11 mouse cellular contexts compared by ENCODE assay signal in the genomic region with DNA sequence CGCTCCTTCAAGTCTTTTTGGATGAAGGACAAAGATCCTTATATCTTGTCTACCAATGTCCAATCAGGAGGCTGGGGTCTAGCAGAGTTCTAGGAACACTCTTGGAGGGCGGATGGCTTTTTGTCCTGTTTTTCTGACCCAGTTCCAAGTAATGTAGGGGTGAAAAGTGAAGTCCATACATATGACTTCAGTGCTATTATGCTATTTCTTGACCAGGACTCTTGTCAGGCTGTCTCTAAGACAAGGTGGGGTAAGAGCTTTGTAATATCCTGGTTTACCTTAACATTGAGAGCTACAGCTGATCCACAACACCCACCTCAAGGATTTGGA. TPM values are rescaled to one million over a fixed set of nuclear protein-coding genes. Genes with fewer than 3 reads are reported as not detected.
DNase-seq lines count a peak whose midpoint lies in the region; ATAC-seq and TF ChIP-seq lines count a peak whose summit lies in the region.
"Had no signal": no experiment of that assay in that cellular context is flagged by ENCODE, and none has a peak within 500 bp of the region (broad histone marks: within the 10 kb centered on the region; RNA-seq: fewer than 3 reads in every experiment).

No protein-coding gene starts in this region.

- 99% methylated on average over 2 of the region's 2 CpGs for WGBS in midbrain, embryonic 12.5 days
- 96% methylated on average over 2 of the region's 2 CpGs for WGBS in midbrain, embryonic 10.5 days
- 97% methylated on average over 2 of the region's 2 CpGs for WGBS in forebrain, embryonic 13.5 days
- 88% methylated on average over 2 of the region's 2 CpGs for WGBS in limb, embryonic 12.5 days
- WGBS in stomach, postnatal 0 days = 95% methylated on average over 2 of the region's 2 CpGs

- no peak overlapping the region for H3K9ac ChIP-seq in midbrain, embryonic 12.5 days (replicated peaks)
- H3K9ac ChIP-seq in forebrain, embryonic 13.5 days = no peak overlapping the region
- H3K9ac ChIP-seq in limb, embryonic 12.5 days (replicated peaks) = no peak overlapping the region
- no peak overlapping the region for H3K9ac ChIP-seq in stomach, postnatal 0 days (ENCODE audit: low read length)
- H3K9ac ChIP-seq: lung, embryonic 15.5 days had no signal

- DNase-seq in midbrain, embryonic 10.5 days (ENCODE audit: low spot score) = no peak
- no peak for DNase-seq in stomach, postnatal 0 days (ENCODE audit: low spot score)
- no peak for DNase-seq in layer of hippocampus, adult 8-10 months (ENCODE audit: low spot score in 2 of 2)
- DNase-seq in embryo, embryonic 11 days = no peak
- DNase-seq: right cerebral cortex, adult 18-20 months; thymus, postnatal 4 days had no signal

- no peak for TF ChIP-seq CTCF in stomach, postnatal 0 days (IDR thresholded peaks at IDR 0.05; ENCODE audit: low read depth)

- no peak overlapping the region for H3K4me2 ChIP-seq in midbrain, embryonic 12.5 days (replicated peaks)
- H3K4me2 ChIP-seq in forebrain, embryonic 13.5 days = no peak overlapping the region
- no peak overlapping the region for H3K4me2 ChIP-seq in limb, embryonic 12.5 days
- no peak overlapping the region for H3K4me2 ChIP-seq in stomach, postnatal 0 days (replicated peaks; ENCODE audit: low read depth)
- H3K4me2 ChIP-seq: lung, embryonic 15.5 days had no signal

- no peak for TF ChIP-seq EP300 in stomach, postnatal 0 days (optimal IDR thresholded peaks at IDR 0.05)

- H3K27ac ChIP-seq in midbrain, embryonic 12.5 days (replicated peaks) = no peak overlapping the region
- H3K27ac ChIP-seq in midbrain, embryonic 10.5 days (replicated peaks) = no peak overlapping the region
- no peak overlapping the region for H3K27ac ChIP-seq in forebrain, embryonic 13.5 days
- no peak overlapping the region for H3K27ac ChIP-seq in limb, embryonic 12.5 days
- H3K27ac ChIP-seq in stomach, postnatal 0 days (replicated peaks) = no peak overlapping the region
- H3K27ac ChIP-seq: kidney, postnatal 0 days; lung, embryonic 15.5 days had no signal

- H3K4me1 ChIP-seq in midbrain, embryonic 12.5 days = no peaks in the 10 kb centered on the region
- no peaks in the 10 kb centered on the region for H3K4me1 ChIP-seq in midbrain, embryonic 10.5 days
- no peaks in the 10 kb centered on the region for H3K4me1 ChIP-seq in forebrain, embryonic 13.5 days
- no peaks in the 10 kb centered on the region for H3K4me1 ChIP-seq in limb, embryonic 12.5 days (replicated peaks)
- H3K4me1 ChIP-seq in stomach, postnatal 0 days (replicated peaks; ENCODE audit: control insufficient read depth, insufficient read depth) = no peaks in the 10 kb centered on the region
- H3K4me1 ChIP-seq: lung, embryonic 15.5 days had no signal

- 0 out of 2 replicates have a peak, but pooled peaks have one; percentile 30 for ATAC-seq in midbrain, embryonic 12.5 days (ENCODE audit: low FRiP score, low read depth)
- ATAC-seq in forebrain, embryonic 13.5 days = peak; percentile 58
- 0 out of 2 replicates have a peak, but pooled peaks have one; percentile 31 for ATAC-seq in limb, embryonic 12.5 days (ENCODE audit: insufficient number of reproducible peaks, insufficient read depth, low FRiP score, low TSS enrichment, low read depth)
- ATAC-seq in stomach, postnatal 0 days (ENCODE audit: low FRiP score, low TSS enrichment) = peak; percentile 45

- peaks cover 74% of the 10 kb centered on the region for H3K36me3 ChIP-seq in midbrain, embryonic 12.5 days
- H3K36me3 ChIP-seq in midbrain, embryonic 10.5 days = peaks cover 79% of the 10 kb centered on the region
- H3K36me3 ChIP-seq in forebrain, embryonic 13.5 days (ENCODE audit: poor library complexity, severe bottlenecking) = peaks cover 75% of the 10 kb centered on the region
- H3K36me3 ChIP-seq in limb, embryonic 12.5 days = peaks cover 76% of the 10 kb centered on the region
- peaks cover 40% of the 10 kb centered on the region for H3K36me3 ChIP-seq in stomach, postnatal 0 days (ENCODE audit: control insufficient read depth, insufficient read depth, low read length)

- H3K4me3 ChIP-seq in midbrain, embryonic 12.5 days = no peak overlapping the region
- H3K4me3 ChIP-seq in midbrain, embryonic 10.5 days = no peak overlapping the region
- H3K4me3 ChIP-seq in forebrain, embryonic 13.5 days = no peak overlapping the region
- H3K4me3 ChIP-seq in limb, embryonic 12.5 days (replicated peaks) = no peak overlapping the region
- no peak overlapping the region for H3K4me3 ChIP-seq in stomach, postnatal 0 days (ENCODE audit: low read depth, low read length)
- H3K4me3 ChIP-seq: lung, embryonic 15.5 days had no signal

- H3K9me3 ChIP-seq in midbrain, embryonic 12.5 days = peaks cover 9% of the 10 kb centered on the region
- peaks cover 15% of the 10 kb centered on the region for H3K9me3 ChIP-seq in midbrain, embryonic 10.5 days (replicated peaks)
- H3K9me3 ChIP-seq in forebrain, embryonic 13.5 days (replicated peaks) = peaks cover 10% of the 10 kb centered on the region; the same call in 1 of the 2 replicates
- peaks cover 16% of the 10 kb centered on the region; the same call in 1 of the 2 replicates for H3K9me3 ChIP-seq in limb, embryonic 12.5 days
- no peaks in the 10 kb centered on the region; the same call in 1 of the 2 replicates for H3K9me3 ChIP-seq in stomach, postnatal 0 days (ENCODE audit: control insufficient read depth, low read length)
- H3K9me3 ChIP-seq: lung, embryonic 15.5 days had no signal

- H3K27me3 ChIP-seq in midbrain, embryonic 12.5 days = no peaks in the 10 kb centered on the region
- H3K27me3 ChIP-seq in midbrain, embryonic 10.5 days (ENCODE audit: low read depth, poor library complexity, severe bottlenecking) = no peaks in the 10 kb centered on the region
- H3K27me3 ChIP-seq in forebrain, embryonic 13.5 days = no peaks in the 10 kb centered on the region
- no peaks in the 10 kb centered on the region for H3K27me3 ChIP-seq in limb, embryonic 12.5 days
- no peaks in the 10 kb centered on the region for H3K27me3 ChIP-seq in stomach, postnatal 0 days (ENCODE audit: control insufficient read depth, insufficient read depth, low read length)
- H3K27me3 ChIP-seq: lung, embryonic 15.5 days had no signal

RNA-seq across cellular contexts. Expression of a gene that starts 12.7 kb away (rescaled TPM):
- polyA plus RNA-seq in midbrain, embryonic 12.5 days (2016; fragmentation: Nextera tagmentation; extraction: Ambion mirVana) = 1,594 and 1,624 TPM in 2 replicates
- 1,390 and 1,545 TPM in 2 replicates for polyA plus RNA-seq in midbrain, embryonic 10.5 days (2016; fragmentation: Nextera tagmentation; extraction: Ambion mirVana)
- 1,138 and 1,216 TPM in 2 replicates for polyA plus RNA-seq in forebrain, embryonic 13.5 days (2015; fragmentation: Nextera tagmentation; extraction: Ambion mirVana)
- 1,066 and 1,105 TPM in 2 replicates for polyA plus RNA-seq in limb, embryonic 12.5 days (2016; fragmentation: Nextera tagmentation; extraction: Ambion mirVana)
- polyA plus RNA-seq in stomach, postnatal 0 days (2015; fragmentation: Nextera tagmentation; extraction: Ambion mirVana) = 295 and 312 TPM in 2 replicates
- total RNA-seq in layer of hippocampus, adult 8-10 months (2022) = 100 to 1,000 TPM; 572 to 597 (median 584) TPM

RNA-seq across cellular contexts. Expression of a gene that starts 41.4 kb away (rescaled TPM):
- polyA plus RNA-seq in midbrain, embryonic 12.5 days (2016; fragmentation: Nextera tagmentation; extraction: Ambion mirVana) = 102 and 105 TPM in 2 replicates
- polyA plus RNA-seq in midbrain, embryonic 10.5 days (2016; fragmentation: Nextera tagmentation; extraction: Ambion mirVana) = 81.6 and 93.9 TPM in 2 replicates
- 89.4 and 89.8 TPM in 2 replicates for polyA plus RNA-seq in forebrain, embryonic 13.5 days (2015; fragmentation: Nextera tagmentation; extraction: Ambion mirVana)
- polyA plus RNA-seq in limb, embryonic 12.5 days (2016; fragmentation: Nextera tagmentation; extraction: Ambion mirVana) = 88.5 and 91.9 TPM in 2 replicates
- polyA plus RNA-seq in stomach, postnatal 0 days (2015; fragmentation: Nextera tagmentation; extraction: Ambion mirVana) = 22.4 and 26.4 TPM in 2 replicates
- 10 to 100 TPM; 42.6 to 54.4 (median 45.5) TPM for total RNA-seq in layer of hippocampus, adult 8-10 months (2022)
